Mouse (Mus musculus) testis, adult 2 months (tissue): Measurements from ENCODE around the gene Olfr322.

Experiments
- CTCF ChIP-seq: fragments of 200-500 bp; IDR thresholded peaks from 2 replicates; pipeline ENCODE4 v1.5.1; 2012; ENCODE audit warnings: low read depth, mild to moderate bottlenecking, inconsistent platforms, low read length, moderate library complexity; ENCODE audit not compliant: control insufficient read depth, insufficient read depth, insufficient replicate concordance
- POLR2A ChIP-seq: fragments of 200-500 bp; IDR thresholded peaks from 2 replicates; pipeline ENCODE4 v1.6.1; 2012; ENCODE audit warnings: low read depth, mild to moderate bottlenecking, inconsistent platforms, low read length, moderate library complexity; ENCODE audit not compliant: control insufficient read depth

DNA sequence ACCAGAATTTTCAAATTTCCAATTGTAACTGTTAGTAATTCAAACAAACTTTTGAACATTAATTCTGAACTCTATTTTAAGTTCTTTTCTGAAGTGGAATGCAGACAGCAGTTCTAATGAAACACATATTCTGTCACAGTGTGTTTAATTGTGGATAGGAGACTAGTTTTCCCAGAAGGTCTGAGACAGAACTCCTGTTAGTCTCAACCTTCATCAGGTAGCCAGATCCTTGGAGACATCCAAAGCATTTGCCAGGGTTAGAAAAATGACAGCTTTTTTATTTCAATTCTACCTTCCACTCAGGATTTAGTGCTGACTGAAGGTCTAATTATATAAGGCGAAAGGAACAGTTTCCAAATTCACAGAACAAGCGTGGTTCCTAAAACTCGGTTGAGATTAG is 40.3 kb downstream of the Olfr322 start, which contains the start of gene Olfr319:
- no peak for TF ChIP-seq POLR2A
- TF ChIP-seq CTCF: no peak
